Mouse (Mus musculus) MEL (cell line): ENCODE data around the gene Tmem104. TPM values are rescaled to one million over a fixed set of nuclear protein-coding genes. Genes with fewer than 3 reads are reported as not detected.

ENCODE experiments used
- DNase-seq: peaks from one replicate; pipeline ENCODE4 v3.0.0; 2011; ENCODE audit warnings: low read depth, low spot score
- H3K27ac ChIP-seq: 2 replicates; pipeline ENCODE4 v1.5.1; 2012; ENCODE audit warnings: low read depth, mild to moderate bottlenecking, control low read depth, low read length, moderate library complexity; ENCODE audit not compliant: control insufficient read depth
- H3K27me3 ChIP-seq, 2 experiments: fragments of 150-350 bp in 1 of 2; sonication (generic) in 1 of 2; 2 replicates each; pipeline ENCODE4 v1.6.1; 2012; ENCODE audit warnings: low read length in 2 of 2, mild to moderate bottlenecking in 2 of 2, improper control_type of control experiment in 1 of 2, moderate library complexity in 1 of 2; ENCODE audit not compliant: insufficient read depth in 2 of 2, control insufficient read depth in 1 of 2
- H3K36me3 ChIP-seq, 2 experiments: 2 replicates each; pipeline ENCODE4 v1.6.1; 2012 to 2014; ENCODE audit warnings: low read length in 2 of 2, improper control_type of control experiment in 1 of 2, inconsistent platforms in 1 of 2, mild to moderate bottlenecking in 1 of 2; ENCODE audit not compliant: insufficient read depth in 2 of 2, control insufficient read depth in 1 of 2
- H3K4me1 ChIP-seq, 2 experiments: fragments of 150-350 bp in 1 of 2; sonication (generic) in 1 of 2; 2 replicates each; pipeline ENCODE4 v1.6.1; 2012; ENCODE audit warnings: low read length in 2 of 2, improper control_type of control experiment in 1 of 2, mild to moderate bottlenecking in 1 of 2; ENCODE audit not compliant: insufficient read depth in 2 of 2, control insufficient read depth in 1 of 2
- H3K4me3 ChIP-seq, 2 experiments: fragments of 150-350 bp in 1 of 2; sonication (generic) in 1 of 2; 2 replicates each; pipeline ENCODE4 v1.5.1; 2012; ENCODE audit warnings: low read depth in 2 of 2, low read length in 2 of 2, mild to moderate bottlenecking in 2 of 2, moderate library complexity in 2 of 2, control low read depth in 1 of 2, improper control_type of control experiment in 1 of 2; ENCODE audit not compliant: control insufficient read depth in 1 of 2, insufficient read depth in 1 of 2
- H3K79me2 ChIP-seq: 2 replicates; pipeline ENCODE4 v1.6.1; 2012; ENCODE audit warnings: mild to moderate bottlenecking, low read length, moderate library complexity; ENCODE audit not compliant: control insufficient read depth, poor library complexity, insufficient read depth
- H3K9ac ChIP-seq: 2 replicates; pipeline ENCODE4 v1.6.1; 2012; ENCODE audit warnings: low read depth, mild to moderate bottlenecking, control low read depth, low read length, moderate library complexity; ENCODE audit not compliant: control insufficient read depth, poor library complexity, severe bottlenecking
- H3K9me3 ChIP-seq: fragments of 150-350 bp; sonication (generic); replicated peaks from 2 replicates; pipeline ENCODE4 v1.6.1; 2012; ENCODE audit warnings: mild to moderate bottlenecking, low read length, improper control_type of control experiment, moderate library complexity; ENCODE audit not compliant: insufficient read depth
- BHLHE40 ChIP-seq: IDR thresholded peaks from 2 replicates; pipeline ENCODE4 v1.6.1; 2012; ENCODE audit warnings: low read depth, mild to moderate bottlenecking, inconsistent platforms, low read length, improper control_type of control experiment, borderline replicate concordance
- CHD2 ChIP-seq: IDR thresholded peaks from 2 replicates; pipeline ENCODE4 v1.6.1; 2011; ENCODE audit warnings: low read length, improper control_type of control experiment
- EP300 ChIP-seq, 2 experiments: IDR thresholded peaks; 2 replicates each; pipeline ENCODE4 v1.6.1; 2011; ENCODE audit warnings: improper control_type of control experiment in 2 of 2, low read length in 2 of 2, low read depth in 1 of 2, mild to moderate bottlenecking in 1 of 2
- HCFC1 ChIP-seq: IDR thresholded peaks from 2 replicates; pipeline ENCODE4 v1.6.1; 2012; ENCODE audit warnings: low read depth, mild to moderate bottlenecking, inconsistent platforms, low read length, improper control_type of control experiment, moderate library complexity
- KAT2A ChIP-seq: conservative IDR thresholded peaks from 2 replicates; pipeline ENCODE4 v1.6.1; 2012; ENCODE audit warnings: low read depth, low read length, improper control_type of control experiment, inconsistent platforms
- MAX ChIP-seq: IDR thresholded peaks from 2 replicates; pipeline ENCODE4 v1.6.1; 2011; ENCODE audit warnings: low read length, improper control_type of control experiment
- MAZ ChIP-seq: IDR thresholded peaks from 2 replicates; pipeline ENCODE4 v1.6.1; 2012; ENCODE audit warnings: low read depth, mild to moderate bottlenecking, inconsistent platforms, low read length, improper control_type of control experiment
- MEF2A ChIP-seq: IDR thresholded peaks from 2 replicates; pipeline ENCODE4 v1.6.1; 2014; ENCODE audit warnings: low read depth, mild to moderate bottlenecking, inconsistent platforms, low read length, improper control_type of control experiment; ENCODE audit not compliant: poor library complexity, insufficient replicate concordance, severe bottlenecking; ENCODE audit errors: extremely low read depth
- MXI1 ChIP-seq: IDR thresholded peaks from 2 replicates; pipeline ENCODE4 v1.6.1; 2011; ENCODE audit warnings: mild to moderate bottlenecking, low read depth, low read length, improper control_type of control experiment
- MYC ChIP-seq: IDR thresholded peaks from 2 replicates; pipeline ENCODE4 v1.6.1; 2011; ENCODE audit warnings: low read depth, mild to moderate bottlenecking, low read length, improper control_type of control experiment, moderate library complexity
- NELFE ChIP-seq: IDR thresholded peaks from 2 replicates; pipeline ENCODE4 v1.6.1; 2011; ENCODE audit warnings: low read depth, low read length, improper control_type of control experiment
- NRF1 ChIP-seq: IDR thresholded peaks from 2 replicates; pipeline ENCODE4 v1.6.1; 2014; ENCODE audit warnings: low read depth, mild to moderate bottlenecking, inconsistent platforms, low read length, improper control_type of control experiment, moderate library complexity; ENCODE audit not compliant: poor library complexity, insufficient read depth, severe bottlenecking
- POLR2A ChIP-seq, 2 experiments: IDR thresholded peaks; 2 replicates each; pipeline ENCODE4 v1.6.1; 2011 to 2012; ENCODE audit warnings: low read length in 2 of 2, mild to moderate bottlenecking in 2 of 2, control low read depth in 1 of 2, improper control_type of control experiment in 1 of 2, low read depth in 1 of 2, moderate library complexity in 1 of 2; ENCODE audit not compliant: control insufficient read depth in 1 of 2, insufficient read depth in 1 of 2, poor library complexity in 1 of 2
- POLR2AphosphoS2 ChIP-seq: IDR thresholded peaks from 2 replicates; pipeline ENCODE4 v1.6.1; 2011; ENCODE audit warnings: low read length, improper control_type of control experiment
- RAD21 ChIP-seq: IDR thresholded peaks from 2 replicates; pipeline ENCODE4 v1.6.1; 2011; ENCODE audit warnings: mild to moderate bottlenecking, low read depth, low read length, improper control_type of control experiment
- TAL1 ChIP-seq: IDR thresholded peaks from 2 replicates; pipeline ENCODE4 v1.6.1; 2012; ENCODE audit warnings: mild to moderate bottlenecking, inconsistent platforms, low read length, moderate library complexity, mixed read lengths
- TBP ChIP-seq: IDR thresholded peaks from 2 replicates; pipeline ENCODE4 v1.8.0; 2011; ENCODE audit warnings: low read depth, low read length, improper control_type of control experiment
- USF2 ChIP-seq, 2 experiments: IDR thresholded peaks; 2 replicates each; pipeline ENCODE4 v1.6.1; 2011 to 2012; ENCODE audit warnings: improper control_type of control experiment in 2 of 2, low read length in 2 of 2, borderline replicate concordance in 1 of 2, inconsistent platforms in 1 of 2, low read depth in 1 of 2, mild to moderate bottlenecking in 1 of 2; ENCODE audit not compliant: insufficient read depth in 1 of 2
- ZKSCAN1 ChIP-seq: IDR thresholded peaks from 2 replicates; pipeline ENCODE4 v1.6.1; 2012; ENCODE audit warnings: low read depth, mild to moderate bottlenecking, inconsistent platforms, low read length, improper control_type of control experiment, moderate library complexity
- ZNF384 ChIP-seq: IDR thresholded peaks from 2 replicates; pipeline ENCODE4 v1.6.1; 2012; ENCODE audit warnings: low read depth, mild to moderate bottlenecking, inconsistent platforms, low read length, improper control_type of control experiment
- polyA plus RNA-seq, 2 experiments: library from polyadenylated mRNA; stranded (reverse) in 1 of 2; unstranded in 1 of 2; fragments of >175 nt in 1 of 2; fragments of >200 nt in 1 of 2; gene quantifications; 2 replicates each; pipeline versions ENCODE4 v1.2.1 to v1.2.4; 2012; ENCODE audit warnings: low replicate concordance in 2 of 2, low read depth in 1 of 2; ENCODE audit not compliant: insufficient read length in 2 of 2, insufficient read depth in 1 of 2, missing spikeins in 1 of 2
- total RNA-seq: library from RNA; depleted of rRNA; stranded (reverse); fragments of 300-350 nt; gene quantifications from 2 replicates; pipeline ENCODE4 v1.2.3, GENCODE M21; 2012

Gene Tmem104
- total and polyA plus RNA-seq, 3 experiments: 21.9 to 24.8 TPM; not detected in 1

GRCm38 (mm10) chr11:115178766-115179165 lies 8.5 kb upstream of the Tmem104 start:
- DNase-seq: no peak
- Histone ChIP-seq H3K27me3 (no peaks in the 10 kb centered on the region), H3K4me1 (no peaks in the 10 kb centered on the region), H3K27ac (no peak overlapping the region), H3K4me3 (no peak overlapping the region), H3K9ac (no peak overlapping the region), H3K79me2 (no peaks in the 10 kb centered on the region), H3K9me3 (no peaks in the 10 kb centered on the region), H3K36me3 (peaks cover 0 to 4% of the 10 kb centered on the region in 2 experiments; a peak in 2 of 4 replicates)
- TF ChIP-seq KAT2A (no peak), MAZ (no peak), MEF2A (no peak), POLR2AphosphoS2 (no peak)

DNA sequence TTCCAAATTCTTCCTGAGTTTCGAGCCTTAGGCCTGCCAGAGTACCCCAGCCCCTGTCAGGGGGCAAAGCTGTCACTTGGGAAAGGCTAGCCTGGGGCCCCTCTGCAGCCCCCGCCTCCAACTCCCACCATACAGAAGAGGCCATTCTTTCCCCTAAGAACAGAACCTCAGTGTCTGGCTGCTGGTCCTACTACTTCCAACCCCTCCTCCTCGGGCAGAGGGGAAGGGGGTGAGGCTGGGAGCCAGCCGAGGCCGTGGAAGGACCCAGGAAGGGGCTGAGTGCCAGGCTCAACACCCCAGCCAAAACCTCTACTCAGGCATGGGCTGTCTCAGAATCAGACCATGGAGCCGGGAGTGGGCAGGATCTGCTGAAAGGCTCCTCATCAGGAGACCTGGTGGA lies 8.1 kb upstream of the Tmem104 start:
- Histone ChIP-seq H3K9me3 (no peaks in the 10 kb centered on the region), H3K27ac (no peak overlapping the region), H3K79me2 (no peaks in the 10 kb centered on the region), H3K4me3 (no peak overlapping the region), H3K9ac (no peak overlapping the region), H3K36me3 (peaks cover 0 to 4% of the 10 kb centered on the region in 2 experiments; a peak in 2 of 4 replicates), H3K27me3 (no peaks in the 10 kb centered on the region), H3K4me1 (no peaks in the 10 kb centered on the region)
- DNase-seq: no peak
- TF ChIP-seq BHLHE40 (no peak), ZNF384 (no peak), NELFE (no peak), POLR2A (IDR thresholded peaks at IDR 0.05; ENCODE audit: control insufficient read depth in 1 of 2, insufficient read depth in 1 of 2, low read depth in 1 of 2, low read length in 2 of 2, poor library complexity in 1 of 2) (no peak), CHD2 (no peak), MAX (no peak), MXI1 (no peak), USF2 (IDR thresholded peaks at IDR 0.05; ENCODE audit: borderline replicate concordance in 1 of 2, insufficient read depth in 1 of 2, low read depth in 1 of 2, low read length in 2 of 2) (no peak), RAD21 (no peak), ZKSCAN1 (no peak), MAZ (no peak), TAL1 (no peak), HCFC1 (no peak), TBP (no peak), NRF1 (no peak), MYC (no peak), EP300 (IDR thresholded peaks at IDR 0.05; ENCODE audit: low read depth in 1 of 2, low read length in 2 of 2) (no peak)
- TF ChIP-seq, all 39 proteins: peak for 0
